Mouse (Mus musculus): ENCODE data around the gene Ccdc124. TPM values are rescaled to one million over a fixed set of nuclear protein-coding genes. Genes with fewer than 3 reads are reported as not detected.

The Ccdc124 gene
- 162 and 163 TPM in 2 replicates for polyA plus RNA-seq (2015; fragmentation: Nextera tagmentation; extraction: Ambion mirVana)

DNA sequence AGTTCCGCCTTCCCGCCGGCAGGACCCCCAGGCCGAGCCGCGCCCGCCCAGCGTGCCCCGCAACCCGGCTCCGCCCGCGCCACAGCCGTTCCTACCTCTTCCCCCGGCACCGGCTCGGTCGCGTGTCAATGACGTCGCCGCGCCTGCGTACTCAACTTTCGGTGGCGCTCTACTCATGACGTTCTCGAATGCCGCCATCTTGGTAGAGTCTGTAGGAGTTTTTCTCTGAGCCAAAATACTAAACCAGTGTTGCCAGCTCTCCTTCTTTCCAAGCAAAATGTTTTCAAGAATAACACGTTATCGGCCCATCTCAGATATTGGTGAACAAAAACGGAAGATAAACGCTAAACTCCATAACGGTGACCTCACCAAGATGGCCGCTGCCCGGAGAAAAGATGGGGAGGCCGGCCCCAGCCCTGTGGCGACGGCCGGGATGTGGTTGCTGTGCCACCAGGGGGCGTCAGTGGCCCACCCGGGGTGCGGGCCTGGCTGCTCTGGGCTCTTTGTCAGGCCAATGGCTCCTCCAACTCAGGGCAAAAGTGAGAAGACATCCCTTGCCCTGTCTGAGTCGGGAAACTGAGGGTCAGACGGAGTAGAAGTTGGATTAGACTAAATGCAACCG is at the start of gene Ccdc124:
Gene Ccdc124 (minus strand): TSS at position 572 of the 622 bp plus-strand sequence.
- no peaks in the 10 kb centered on the region for H3K9me3 ChIP-seq (replicated peaks)
- H3K27me3 ChIP-seq (replicated peaks) = no peaks in the 10 kb centered on the region
- no peaks in the 10 kb centered on the region for H3K36me3 ChIP-seq
- H3K27ac ChIP-seq (replicated peaks) = peak within 1 kb of the TSS; percentile 89
- peak within 1 kb of the TSS; percentile 80 for H3K4me3 ChIP-seq (replicated peaks)
- 1% methylated on average over 45 of the region's 46 CpGs for WGBS
- peak; percentile 86 for ATAC-seq (ENCODE audit: low FRiP score)
- peak within 1 kb of the TSS; percentile 87 for H3K4me2 ChIP-seq
- peak within 1 kb of the TSS; percentile 72 for H3K9ac ChIP-seq (replicated peaks)
- peaks cover 39% of the 10 kb centered on the region for H3K4me1 ChIP-seq

DNA sequence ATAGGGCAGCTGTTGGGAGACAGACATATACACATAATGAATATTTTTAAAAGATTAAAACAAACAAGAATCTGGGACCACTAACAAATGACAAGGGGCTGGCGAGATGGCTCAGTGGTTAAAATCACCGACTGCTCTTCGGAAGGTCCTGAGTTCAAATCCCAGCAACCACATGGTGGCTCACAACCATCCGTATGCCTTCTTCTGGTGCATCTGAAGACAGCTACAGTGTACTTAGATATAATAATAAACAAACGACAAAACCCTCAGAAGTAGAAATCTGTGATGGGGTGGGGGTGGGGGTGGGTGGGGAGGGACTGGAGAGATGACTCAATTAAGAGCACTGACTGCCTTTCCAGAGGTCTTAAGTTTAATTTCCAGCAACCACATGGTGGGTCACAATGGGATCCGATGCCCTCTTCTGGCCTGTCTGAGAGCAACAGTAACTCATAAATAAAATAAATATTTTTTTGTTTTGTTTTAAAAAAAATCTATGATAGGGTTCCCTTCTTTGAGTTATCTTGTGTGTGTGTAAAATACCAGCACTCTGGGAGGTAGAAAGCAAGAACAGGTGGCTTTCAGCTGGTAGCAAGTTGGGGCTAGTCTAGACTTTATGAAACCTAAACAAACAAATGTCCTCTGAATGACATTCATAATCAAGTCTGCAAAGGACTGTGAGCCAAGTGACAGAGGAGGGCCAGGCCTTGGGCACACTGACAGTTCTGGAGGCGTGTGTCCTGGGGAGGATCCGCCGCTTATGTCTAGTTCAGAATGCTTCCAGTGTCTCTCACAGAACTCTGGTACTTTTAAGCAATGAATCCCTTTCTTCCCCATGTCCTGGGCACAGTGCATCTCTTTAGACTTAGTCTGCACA is 46.6 kb upstream of the Ccdc124 start:
- Histone ChIP-seq H3K4me1 (0 out of 2 replicates have a peak, but pooled peaks cover 3% of the 10 kb centered on the region), H3K27ac (replicated peaks) (no peak overlapping the region), H3K4me2 (no peak overlapping the region), H3K27me3 (replicated peaks) (no peaks in the 10 kb centered on the region), H3K9ac (replicated peaks) (no peak overlapping the region), H3K9me3 (replicated peaks) (no peaks in the 10 kb centered on the region), H3K4me3 (replicated peaks) (no peak overlapping the region), H3K36me3 (peaks cover 53% of the 10 kb centered on the region)
- 87% methylated on average over 9 of the region's 9 CpGs for WGBS
- no peak for ATAC-seq (ENCODE audit: low FRiP score)

GRCm38 (mm10) chr8:70914704-70915103 is 41.0 kb upstream of the Ccdc124 start:
- H3K9ac ChIP-seq (replicated peaks) = no peak overlapping the region
- no peaks in the 10 kb centered on the region for H3K9me3 ChIP-seq (replicated peaks)
- 95% methylated on average over 17 of the region's 17 CpGs for WGBS
- no peak overlapping the region for H3K4me3 ChIP-seq (replicated peaks)
- H3K27me3 ChIP-seq (replicated peaks) = no peaks in the 10 kb centered on the region
- H3K4me1 ChIP-seq = 0 out of 2 replicates have a peak, but pooled peaks cover 7% of the 10 kb centered on the region
- H3K4me2 ChIP-seq = no peak overlapping the region
- no peak overlapping the region for H3K27ac ChIP-seq (replicated peaks)
- H3K36me3 ChIP-seq = peaks cover 85% of the 10 kb centered on the region
- ATAC-seq (ENCODE audit: low FRiP score) = no peak

- no peak overlapping the region for H3K27ac ChIP-seq (replicated peaks)
- H3K4me1 ChIP-seq = 0 out of 2 replicates have a peak, but pooled peaks cover 7% of the 10 kb centered on the region
- no peak for ATAC-seq (ENCODE audit: low FRiP score)
- no peak overlapping the region for H3K4me2 ChIP-seq
- H3K9ac ChIP-seq (replicated peaks) = no peak overlapping the region
- 95% methylated on average over 26 of the region's 26 CpGs for WGBS
- peaks cover 79% of the 10 kb centered on the region for H3K36me3 ChIP-seq
- no peaks in the 10 kb centered on the region for H3K9me3 ChIP-seq (replicated peaks)
- no peaks in the 10 kb centered on the region for H3K27me3 ChIP-seq (replicated peaks)
- H3K4me3 ChIP-seq (replicated peaks) = no peak overlapping the region
Measured at GRCm38 (mm10) chr8:70913523-70913922, 39.8 kb upstream of the Ccdc124 start.

- H3K36me3 ChIP-seq = peaks cover 73% of the 10 kb centered on the region
- H3K9ac ChIP-seq (replicated peaks) = no peak overlapping the region
- no peak overlapping the region for H3K27ac ChIP-seq (replicated peaks)
- no peaks in the 10 kb centered on the region for H3K9me3 ChIP-seq (replicated peaks)
- no peak for ATAC-seq (ENCODE audit: low FRiP score)
- no peak overlapping the region for H3K4me3 ChIP-seq (replicated peaks)
- WGBS = 95% methylated on average over 30 of the region's 30 CpGs
- no peaks in the 10 kb centered on the region for H3K27me3 ChIP-seq (replicated peaks)
- H3K4me1 ChIP-seq = 0 out of 2 replicates have a peak, but pooled peaks cover 7% of the 10 kb centered on the region
- H3K4me2 ChIP-seq = no peak overlapping the region
Measured at GRCm38 (mm10) chr8:70912955-70913354, 39.2 kb upstream of the Ccdc124 start.

DNA sequence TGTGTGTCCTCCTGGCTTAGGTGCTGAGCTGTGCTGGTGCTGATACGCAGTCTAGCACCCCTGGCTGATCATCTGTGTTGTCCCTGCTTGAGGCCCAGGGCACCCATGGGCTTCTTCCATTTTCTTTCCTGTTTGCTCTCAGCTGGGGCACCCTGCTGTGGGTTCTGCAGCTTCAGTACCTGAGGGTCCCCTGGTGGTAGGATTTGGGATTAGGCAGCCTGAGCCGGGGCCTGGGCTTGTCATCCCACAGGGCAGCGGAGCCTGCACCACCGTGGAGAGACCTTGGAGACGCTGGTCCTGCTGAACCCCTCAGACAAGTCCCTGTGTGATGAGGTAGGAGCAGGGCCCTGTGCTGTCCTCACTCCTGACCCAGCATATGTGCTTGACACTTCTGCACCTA is 37.9 kb upstream of the Ccdc124 start:
- Histone ChIP-seq H3K27ac (replicated peaks) (no peak overlapping the region), H3K9ac (replicated peaks) (no peak overlapping the region), H3K27me3 (replicated peaks) (no peaks in the 10 kb centered on the region), H3K4me3 (replicated peaks) (no peak overlapping the region), H3K36me3 (peaks cover 60% of the 10 kb centered on the region), H3K4me1 (peaks cover 18% of the 10 kb centered on the region), H3K9me3 (replicated peaks) (no peaks in the 10 kb centered on the region), H3K4me2 (no peak overlapping the region)
- no peak for ATAC-seq (ENCODE audit: low FRiP score)
- 94% methylated on average over 5 of the region's 5 CpGs for WGBS

GRCm38 (mm10) chr8:70907518-70907917 is 33.8 kb upstream of the Ccdc124 start:
- no peak overlapping the region for H3K4me2 ChIP-seq
- 100% methylated on average over 2 of the region's 2 CpGs for WGBS
- H3K27me3 ChIP-seq (replicated peaks) = peaks cover 6% of the 10 kb centered on the region
- H3K27ac ChIP-seq (replicated peaks) = no peak overlapping the region
- H3K9me3 ChIP-seq (replicated peaks) = no peaks in the 10 kb centered on the region
- ATAC-seq (ENCODE audit: low FRiP score) = no peak
- H3K4me3 ChIP-seq (replicated peaks) = no peak overlapping the region
- peaks cover 20% of the 10 kb centered on the region for H3K4me1 ChIP-seq
- H3K9ac ChIP-seq (replicated peaks) = no peak overlapping the region
- H3K36me3 ChIP-seq = peaks cover 19% of the 10 kb centered on the region

DNA sequence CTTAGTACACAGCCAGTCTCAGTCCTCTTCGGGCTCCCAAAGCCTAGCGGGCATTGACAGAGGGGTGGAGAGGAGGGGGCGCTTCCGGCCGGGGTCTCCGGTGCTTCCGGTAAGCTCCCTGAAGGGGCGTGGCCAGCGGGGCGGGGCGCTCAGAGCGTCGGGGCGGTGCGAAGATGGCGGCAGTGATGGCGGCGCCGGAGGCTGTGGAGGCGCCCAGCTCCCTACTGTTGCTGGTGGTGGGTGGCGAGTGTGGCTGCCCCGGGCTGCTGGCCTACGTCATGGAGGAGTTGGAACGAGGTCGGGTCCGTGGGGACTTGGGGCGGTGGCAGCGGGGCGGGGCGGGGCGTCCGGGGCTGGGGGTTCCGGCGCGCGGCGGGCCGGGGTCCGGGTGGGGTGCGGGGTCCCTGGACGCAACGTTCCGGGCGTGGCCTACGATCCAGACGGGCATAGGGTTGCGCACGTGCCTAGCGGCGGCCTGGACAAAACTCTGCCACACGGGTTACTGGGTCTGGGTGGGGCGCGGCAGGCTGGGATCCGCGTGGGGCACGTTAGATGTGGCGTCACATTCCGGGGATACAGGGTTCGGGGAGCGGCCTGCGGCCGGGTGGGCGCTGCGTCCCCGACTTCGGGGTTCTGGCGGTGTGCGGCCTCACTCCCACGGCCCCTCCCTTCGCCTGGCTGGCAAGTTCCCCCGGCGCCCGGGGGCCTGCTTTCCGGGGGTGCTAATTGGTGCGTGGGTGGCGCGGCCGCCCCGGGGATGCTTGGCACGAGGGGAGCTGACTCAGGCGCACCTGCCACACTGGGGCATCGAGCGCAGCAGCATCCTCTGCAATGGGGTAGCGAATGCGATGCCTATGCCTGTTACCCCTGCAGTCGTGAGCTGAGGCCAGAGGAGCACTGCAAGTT is 32.3 kb upstream of the Ccdc124 start, which contains the start of gene Map1s:
Gene Map1s (plus strand): TSS at position 102 of the 906 bp plus-strand sequence.
- Histone ChIP-seq H3K27me3 (replicated peaks) (peaks cover 12% of the 10 kb centered on the region), H3K4me2 (peak within 1 kb of the TSS; percentile 90), H3K36me3 (peaks cover 5% of the 10 kb centered on the region; the same call in 1 of the 2 replicates), H3K9ac (replicated peaks) (peak within 1 kb of the TSS; percentile 91), H3K4me3 (replicated peaks) (peak within 1 kb of the TSS; percentile 89), H3K4me1 (peaks cover 19% of the 10 kb centered on the region), H3K9me3 (replicated peaks) (no peaks in the 10 kb centered on the region), H3K27ac (replicated peaks) (peak within 1 kb of the TSS; percentile 93)
- WGBS = under 1% methylated on average over 77 of the region's 86 CpGs
- ATAC-seq (ENCODE audit: low FRiP score) = peak; percentile 96

- peak; percentile 49 for ATAC-seq (ENCODE audit: low FRiP score)
- Histone ChIP-seq H3K36me3 (peaks cover 3% of the 10 kb centered on the region; the same call in 1 of the 2 replicates), H3K4me3 (replicated peaks) (peak overlapping the region; percentile 89), H3K27me3 (replicated peaks) (peaks cover 12% of the 10 kb centered on the region), H3K9me3 (replicated peaks) (no peaks in the 10 kb centered on the region), H3K4me1 (peaks cover 17% of the 10 kb centered on the region), H3K27ac (replicated peaks) (peak overlapping the region; percentile 93), H3K4me2 (peak overlapping the region; percentile 90), H3K9ac (replicated peaks) (peak overlapping the region; percentile 91)
- 14% methylated on average over 8 of the region's 8 CpGs for WGBS
Measured at GRCm38 (mm10) chr8:70905463-70905830, 31.7 kb upstream of the Ccdc124 start.

DNA sequence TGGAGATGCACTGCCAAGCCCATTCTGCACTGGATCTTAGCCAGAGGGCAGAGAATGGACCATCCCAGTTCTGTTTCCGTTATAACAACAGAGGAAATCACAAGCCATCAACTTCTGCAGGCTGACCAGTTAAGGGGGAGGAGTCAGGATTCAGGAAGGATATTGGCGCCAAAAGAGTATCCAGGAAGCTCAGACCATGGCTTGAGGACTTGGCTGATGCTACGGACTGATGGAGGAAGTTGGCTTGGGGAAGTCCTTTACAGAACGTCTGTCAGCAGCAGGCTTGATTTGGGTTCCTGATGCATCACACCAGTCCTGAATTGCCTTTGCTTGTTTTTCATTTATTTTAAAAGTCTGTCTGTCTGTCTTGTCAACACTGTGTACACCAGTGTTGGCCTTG is 30.8 kb upstream of the Ccdc124 start:
- H3K4me2 ChIP-seq = no peak overlapping the region
- no peak for ATAC-seq (ENCODE audit: low FRiP score)
- WGBS = 67% methylated on average over 4 of the region's 4 CpGs
- no peak overlapping the region for H3K27ac ChIP-seq (replicated peaks)
- no peaks in the 10 kb centered on the region for H3K9me3 ChIP-seq (replicated peaks)
- no peak overlapping the region for H3K9ac ChIP-seq (replicated peaks)
- peaks cover under 1% of the 10 kb centered on the region; the same call in 1 of the 2 replicates for H3K36me3 ChIP-seq
- peaks cover 17% of the 10 kb centered on the region for H3K4me1 ChIP-seq
- H3K27me3 ChIP-seq (replicated peaks) = peaks cover 12% of the 10 kb centered on the region
- no peak overlapping the region for H3K4me3 ChIP-seq (replicated peaks)

GRCm38 (mm10) chr8:70903582-70903981 is 29.8 kb upstream of the Ccdc124 start:
- Histone ChIP-seq H3K27me3 (replicated peaks) (peaks cover 12% of the 10 kb centered on the region), H3K36me3 (no peaks in the 10 kb centered on the region), H3K4me3 (replicated peaks) (no peak overlapping the region), H3K27ac (replicated peaks) (no peak overlapping the region), H3K9ac (replicated peaks) (no peak overlapping the region), H3K4me2 (no peak overlapping the region), H3K4me1 (peaks cover 20% of the 10 kb centered on the region), H3K9me3 (replicated peaks) (no peaks in the 10 kb centered on the region)
- no peak for ATAC-seq (ENCODE audit: low FRiP score)
